Mouse (Mus musculus): ENCODE results near the gene Mr1.

Gene Mr1

DNA sequence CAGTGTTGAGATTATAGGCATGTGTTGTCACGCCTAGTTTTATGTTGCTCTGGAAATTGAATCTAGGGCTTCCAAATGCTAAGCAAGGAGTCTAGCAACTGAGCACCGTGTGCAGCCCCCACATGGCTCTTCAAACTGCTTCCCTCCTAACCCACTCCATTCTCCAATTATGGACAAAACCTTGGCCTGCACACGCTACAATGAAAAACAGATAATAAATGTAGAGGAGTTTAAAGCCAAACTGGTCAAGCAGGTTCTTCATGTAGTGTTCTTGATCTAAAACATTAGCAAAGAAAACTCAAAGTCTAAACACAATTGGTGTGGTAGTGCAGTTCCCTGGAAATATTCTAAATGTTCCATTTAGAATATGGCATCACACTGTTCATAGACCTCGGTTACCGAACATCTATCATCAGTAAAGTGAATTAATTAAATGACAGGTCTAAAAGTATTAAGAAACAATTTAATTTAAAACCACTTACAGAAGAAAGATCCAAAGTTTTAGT is 19.1 kb downstream of the Mr1 start:
- DNase-seq (ENCODE audit: low read depth, low spot score), result no peak

DNA sequence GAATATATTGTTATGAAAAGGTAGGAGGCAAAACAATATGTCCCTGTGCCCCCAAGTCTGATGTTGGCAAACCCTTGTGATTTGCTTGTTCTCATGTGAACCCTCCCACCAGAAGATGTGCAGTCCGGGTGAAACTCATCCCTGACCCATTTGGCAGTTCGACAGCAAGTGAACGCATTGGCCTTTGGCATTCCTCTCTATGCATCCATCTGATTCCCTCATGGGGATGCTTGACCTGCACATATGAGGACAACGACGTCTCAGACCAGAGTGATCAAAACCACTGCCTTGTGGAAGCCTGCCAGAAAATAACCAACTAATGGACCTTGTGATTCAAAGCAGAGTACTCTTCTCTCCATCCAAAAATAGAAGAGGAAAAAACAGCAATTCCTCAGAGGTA is 19.9 kb downstream of the Mr1 start:
- no peak for DNase-seq (ENCODE audit: low read depth, low spot score)

DNA sequence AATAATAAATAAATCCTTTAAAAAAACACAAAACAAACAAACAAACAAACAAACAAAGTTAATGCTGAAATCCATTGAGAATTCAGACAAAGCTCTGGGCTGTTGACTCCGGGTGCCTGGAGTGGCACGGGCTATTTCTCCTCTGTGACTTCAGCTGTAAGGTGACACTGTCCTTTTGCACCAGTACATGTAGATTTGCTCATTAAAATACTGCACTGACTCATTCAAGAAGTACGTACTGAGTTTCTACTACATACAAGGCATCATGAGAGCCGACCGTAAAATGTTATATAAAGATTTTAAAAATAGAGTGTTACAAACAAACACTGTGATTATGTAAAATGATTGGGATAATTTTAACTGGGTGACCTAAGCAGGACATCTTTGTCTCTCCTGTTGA is 22.2 kb downstream of the Mr1 start:
- no peak for DNase-seq (ENCODE audit: low read depth, low spot score)

DNA sequence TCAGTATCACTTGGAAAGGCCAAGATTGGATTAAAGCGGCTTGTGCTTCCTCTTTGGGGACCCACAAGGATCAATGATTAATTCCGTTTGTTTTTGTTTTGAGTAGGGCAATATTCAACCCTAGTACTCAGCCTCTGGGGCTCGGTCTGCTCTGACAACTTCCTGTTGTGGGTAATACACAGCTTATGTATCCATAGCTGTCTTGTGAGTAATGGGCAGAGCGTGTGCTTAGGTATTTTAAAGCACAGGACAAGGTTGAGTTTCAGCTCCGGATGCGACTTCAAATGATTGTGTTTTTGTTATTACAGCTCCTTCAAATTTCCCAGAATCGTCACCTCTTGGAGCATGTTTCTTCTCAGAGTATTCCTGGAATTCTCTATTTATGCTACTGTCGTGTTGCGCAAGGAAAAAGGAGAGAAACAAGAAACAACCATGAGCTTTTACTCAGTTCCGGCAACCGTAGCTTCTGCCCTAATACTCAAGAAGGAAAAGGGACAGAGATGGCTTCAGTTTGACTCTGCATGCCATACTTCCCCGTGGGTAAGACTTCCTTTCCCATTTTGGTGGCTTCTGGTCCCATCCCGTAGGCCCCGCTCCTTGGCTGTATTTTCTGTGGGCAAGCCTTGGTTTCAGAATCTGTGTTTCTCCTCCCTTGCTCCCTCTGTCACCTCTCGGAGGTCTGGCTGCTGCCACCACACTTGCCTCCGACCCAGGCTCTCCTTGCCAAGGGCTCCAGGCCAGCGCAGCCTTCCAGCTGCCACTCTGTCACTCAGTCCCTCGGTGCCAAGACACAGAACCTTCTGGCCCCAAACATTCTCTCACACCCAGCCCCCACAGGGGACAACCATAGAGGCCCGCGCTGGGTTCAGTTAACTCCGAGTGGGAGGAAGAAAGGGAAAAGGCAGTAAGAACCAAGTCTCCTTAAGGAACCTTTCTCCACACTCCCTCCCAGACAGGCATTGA is 24.4 kb downstream of the Mr1 start:
- DNase-seq (ENCODE audit: low read depth, low spot score), result no peak

DNA sequence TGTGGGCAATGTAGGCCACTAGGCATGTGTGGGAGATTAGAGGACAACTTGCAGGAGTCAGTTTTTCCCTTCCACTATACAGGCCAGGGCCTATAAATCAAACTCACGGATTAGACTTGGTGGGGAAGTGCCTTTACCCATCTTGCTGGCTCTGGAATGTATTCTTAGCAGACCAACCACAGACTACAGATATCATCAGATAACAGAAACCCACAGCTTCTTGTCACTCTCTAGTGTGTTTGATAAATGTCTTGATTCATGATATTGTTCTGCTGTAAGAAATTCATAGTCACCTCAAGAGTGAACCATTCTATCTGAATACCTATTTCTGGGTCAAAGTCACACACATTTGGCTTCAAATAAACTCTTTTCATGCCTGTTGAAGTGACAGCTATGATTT is 26.9 kb downstream of the Mr1 start:
- DNase-seq (ENCODE audit: low read depth, low spot score), result no peak

DNA sequence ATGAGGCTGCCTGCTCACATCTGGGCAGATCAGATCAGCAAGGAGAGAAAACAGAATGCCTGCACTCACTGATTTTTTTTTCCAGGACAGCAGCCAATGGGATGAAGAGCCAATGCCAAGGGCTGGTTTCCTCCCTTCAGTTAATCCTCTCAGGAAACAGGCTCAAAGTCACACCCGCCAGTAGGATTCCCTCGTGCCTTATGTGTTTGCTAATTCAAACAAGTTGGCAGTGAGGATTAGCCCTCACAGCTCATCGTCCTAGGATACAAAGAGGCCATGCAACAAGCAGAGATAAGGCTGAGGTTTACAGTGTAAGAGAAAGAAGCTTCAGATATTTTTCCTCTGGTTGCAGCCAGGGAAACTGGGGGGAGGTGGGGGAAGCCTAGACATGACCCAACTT is 32.7 kb downstream of the Mr1 start:
- no peak for DNase-seq (ENCODE audit: low read depth, low spot score)

DNA sequence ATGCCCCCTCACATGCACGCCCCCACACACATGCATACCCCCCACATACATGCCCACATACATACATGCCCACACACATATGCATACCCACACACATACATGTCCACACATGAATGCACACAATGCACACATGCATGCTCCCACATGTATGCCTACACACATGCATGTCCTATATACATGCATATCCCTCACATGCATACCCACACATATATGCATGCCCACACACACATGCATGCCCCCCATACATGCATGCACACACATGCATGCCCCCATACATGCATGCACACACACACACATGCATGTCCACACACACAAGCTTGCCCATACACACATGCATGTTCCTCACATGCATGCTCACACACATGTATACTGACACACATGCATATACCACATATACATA is 33.7 kb downstream of the Mr1 start:
- DNase-seq (ENCODE audit: low read depth, low spot score), result no peak

DNA sequence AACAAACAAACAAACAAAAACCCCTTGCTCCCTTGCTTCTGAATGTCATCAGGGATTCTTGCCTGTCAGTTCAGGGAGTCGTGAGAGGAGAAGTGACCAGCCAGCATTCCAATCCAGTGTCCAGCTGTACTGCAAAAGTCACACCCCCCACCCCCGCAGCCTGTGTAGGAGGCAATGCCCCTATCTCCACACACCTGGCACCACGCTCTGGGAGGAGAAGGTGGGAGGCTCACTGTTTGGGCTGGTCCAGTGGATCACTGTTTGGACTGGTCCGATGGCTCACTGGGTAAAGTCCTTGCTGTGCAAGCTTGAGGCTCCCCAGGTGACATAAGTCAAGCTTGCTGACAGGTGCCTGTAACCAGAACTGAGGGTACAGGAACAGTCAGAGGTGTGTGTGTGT is 34.5 kb downstream of the Mr1 start:
- DNase-seq (ENCODE audit: low read depth, low spot score), result no peak

DNA sequence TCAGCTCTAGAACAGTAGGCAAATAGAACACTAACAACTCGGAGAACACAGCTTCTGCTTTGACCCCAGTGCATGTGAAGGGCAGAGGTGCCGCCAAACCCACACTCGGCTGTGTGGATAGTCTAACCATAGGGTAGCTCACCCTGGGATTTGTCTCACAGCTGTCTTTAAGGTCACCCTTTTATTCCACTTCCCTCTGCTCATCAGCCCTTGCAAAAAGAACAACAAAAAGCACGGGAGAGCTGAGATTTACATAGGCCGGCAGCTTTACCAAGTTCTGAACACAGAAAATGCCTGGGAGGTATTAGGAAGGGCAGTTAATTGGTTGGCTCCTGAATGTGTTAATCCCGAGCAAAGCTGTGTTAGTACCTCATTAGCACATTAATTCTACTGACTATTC is 35.1 kb downstream of the Mr1 start:
- DNase-seq (ENCODE audit: low read depth, low spot score), result peak; percentile 66

DNA sequence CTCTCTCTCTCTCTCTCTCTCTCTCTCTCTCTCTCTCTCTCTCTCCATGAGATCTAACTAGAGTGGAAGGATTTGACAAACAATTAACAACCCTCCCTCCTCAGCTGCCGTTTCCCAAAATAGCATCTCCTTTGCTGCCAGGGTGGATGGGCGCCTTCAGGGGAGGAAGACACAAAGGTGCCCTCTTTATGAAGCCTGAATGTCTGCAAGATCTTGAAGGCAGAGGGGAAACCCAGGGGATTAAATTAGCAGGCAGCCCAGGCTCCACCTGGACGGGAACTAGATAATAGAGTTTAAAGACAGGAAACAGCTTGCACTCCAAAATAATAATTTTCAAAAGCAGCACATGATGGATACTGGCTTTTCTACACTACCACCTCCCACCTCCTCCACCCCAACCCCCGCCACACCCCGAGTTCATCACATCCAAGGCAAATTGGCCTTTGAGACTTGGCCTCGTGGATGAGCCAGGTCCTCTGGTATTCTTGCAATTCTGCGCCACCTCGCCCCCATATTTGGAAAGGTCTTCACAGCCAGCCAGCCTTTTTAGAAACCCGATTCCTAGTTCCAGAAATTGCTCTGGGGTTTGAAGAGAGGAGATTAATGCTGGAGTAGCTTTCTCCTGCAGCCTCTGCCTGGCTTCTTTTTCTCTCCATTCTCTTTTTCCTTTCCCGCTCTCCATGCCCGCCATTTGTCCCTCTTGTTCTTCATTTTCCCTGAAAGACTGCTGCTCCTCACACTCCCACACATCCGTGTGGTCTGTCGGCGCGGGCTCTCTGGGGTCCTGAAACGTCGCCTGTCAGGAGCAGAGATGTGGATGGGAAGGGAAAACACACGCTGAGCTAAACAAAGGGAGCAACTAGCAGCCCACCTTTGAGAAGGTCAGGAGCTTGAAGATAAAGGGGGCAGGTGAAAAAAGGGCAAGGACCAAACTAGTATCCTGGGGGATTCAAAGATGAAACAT is 36.9 kb downstream of the Mr1 start:
- DNase-seq (ENCODE audit: low read depth, low spot score), result no peak

DNA sequence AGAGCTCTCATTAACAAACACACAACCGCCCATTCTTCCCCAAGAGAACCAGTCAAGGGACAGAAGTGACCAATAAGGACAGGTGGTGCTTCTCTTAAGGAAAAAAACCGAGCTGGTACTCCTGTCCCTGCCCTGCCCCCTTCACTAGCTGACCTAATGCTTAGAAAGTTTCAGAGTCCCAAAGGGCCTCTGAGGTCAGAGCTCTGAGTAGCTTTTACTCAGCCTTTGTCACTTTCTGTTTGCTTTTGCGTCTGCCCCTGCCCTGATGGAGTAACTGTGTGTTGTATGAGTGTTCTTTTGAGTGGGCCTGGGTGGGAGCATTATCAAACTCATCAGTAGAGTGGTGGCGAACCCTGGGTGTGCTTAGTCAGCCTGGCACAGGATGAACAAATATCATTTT is 38.2 kb downstream of the Mr1 start:
- no peak for DNase-seq (ENCODE audit: low read depth, low spot score)

DNA sequence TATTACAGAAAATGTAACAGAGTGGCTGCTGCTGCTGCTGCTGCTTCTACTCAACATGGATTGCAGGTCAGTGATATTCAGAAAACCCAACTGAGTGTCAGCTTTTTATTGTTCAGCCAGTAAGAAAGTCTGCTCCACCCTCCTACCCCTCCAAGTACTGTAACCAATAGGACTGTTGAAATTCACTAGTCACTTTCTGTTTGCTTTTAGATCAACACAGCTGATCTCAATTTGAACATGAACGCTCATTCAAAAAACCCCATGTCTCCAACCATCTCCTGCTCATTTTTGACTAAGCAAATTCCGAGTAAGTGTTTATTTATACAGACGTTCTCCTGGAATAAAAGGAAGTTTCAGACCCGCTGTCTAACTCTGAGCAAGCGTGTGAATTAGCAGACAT is 38.8 kb downstream of the Mr1 start:
- no peak for DNase-seq (ENCODE audit: low read depth, low spot score)

DNA sequence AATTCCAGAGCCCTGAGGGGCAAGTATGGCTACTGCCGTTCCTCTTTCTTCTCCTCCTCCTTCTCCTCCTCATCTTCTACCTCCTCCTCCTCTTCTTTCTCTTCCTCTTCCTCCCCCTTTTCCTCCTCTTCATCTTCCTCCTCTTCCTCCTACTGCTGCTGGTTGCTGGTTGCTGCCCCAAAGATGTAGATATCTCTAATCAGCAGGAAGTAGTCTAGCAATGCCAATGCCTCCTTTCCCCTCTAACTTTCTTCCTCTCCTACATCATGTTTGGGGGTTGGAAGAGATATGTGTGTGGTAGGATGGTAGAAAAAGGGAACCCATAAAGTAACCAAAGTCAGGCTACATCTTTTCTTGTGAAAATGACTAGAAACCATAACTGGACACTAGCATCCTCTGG is 40.3 kb downstream of the Mr1 start:
- DNase-seq (ENCODE audit: low read depth, low spot score), result no peak

DNA sequence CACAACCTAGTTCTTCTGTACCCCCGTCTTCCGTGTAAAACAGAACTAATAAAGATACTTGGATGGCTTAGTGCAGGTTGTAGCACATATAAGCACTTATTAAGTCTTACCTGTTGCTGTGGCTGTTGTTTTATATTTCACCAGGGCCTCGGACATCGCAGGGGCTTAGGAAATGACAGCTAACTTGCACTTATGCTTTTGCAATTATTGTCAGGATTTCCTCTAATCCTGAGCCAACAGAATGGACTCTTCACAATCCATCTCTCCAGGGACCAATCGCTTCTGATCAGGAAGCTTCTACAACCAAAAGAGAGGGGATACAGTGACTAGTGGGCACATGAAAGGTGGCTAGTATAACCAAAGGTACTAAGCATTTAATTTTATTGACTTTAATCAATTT is 42.6 kb downstream of the Mr1 start:
- no peak for DNase-seq (ENCODE audit: low read depth, low spot score)

DNA sequence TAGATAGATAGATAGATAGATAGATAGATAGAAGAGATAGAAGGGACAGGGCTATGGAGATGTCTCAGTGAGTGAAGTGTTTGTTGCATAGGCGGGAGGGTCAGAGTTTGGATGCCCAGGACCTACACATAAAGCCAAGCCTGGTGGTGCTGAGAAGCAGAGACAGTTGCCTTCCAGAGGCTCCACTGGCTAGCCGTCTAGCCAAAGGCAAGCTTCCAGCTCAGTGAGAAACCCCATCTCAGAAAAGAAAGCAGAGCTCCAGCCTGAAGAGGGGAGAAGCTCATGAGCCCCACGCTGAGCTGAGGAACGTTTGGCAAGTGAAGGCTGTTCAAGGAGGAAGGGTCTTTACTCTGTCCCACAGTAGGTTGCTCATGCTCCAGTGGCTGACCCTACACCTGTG is 44.0 kb downstream of the Mr1 start:
- DNase-seq (ENCODE audit: low read depth, low spot score), result no peak

DNA sequence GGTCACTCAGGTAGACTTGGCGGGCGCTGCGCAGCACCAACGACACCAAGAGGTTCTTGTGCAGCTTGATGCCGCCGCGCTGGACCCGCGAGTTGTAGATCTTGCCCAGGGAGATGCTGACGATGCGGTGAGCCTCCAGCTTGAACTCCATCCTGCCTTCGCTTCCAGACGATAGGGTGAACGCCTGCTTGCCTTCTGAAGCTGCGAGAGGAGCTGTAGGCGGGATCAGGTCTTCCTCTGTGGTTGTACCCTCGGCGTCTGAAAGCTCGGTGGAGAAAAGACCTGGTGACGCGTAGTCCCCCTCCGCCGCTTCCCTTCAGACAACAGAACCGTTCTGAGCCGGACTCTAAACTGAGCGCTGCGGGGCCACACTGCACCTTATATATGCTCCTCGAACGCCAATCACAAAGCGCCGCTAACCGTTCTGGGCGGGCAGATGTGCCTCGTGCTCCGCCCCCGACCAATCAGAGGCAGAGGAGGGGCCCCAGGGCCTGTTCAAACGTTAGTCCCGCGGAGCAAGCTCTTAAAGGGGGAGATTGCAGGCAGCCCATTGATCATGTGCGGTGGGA is 47.2 kb downstream of the Mr1 start, which contains the start of gene Ier5:
Gene Ier5, minus strand, starts transcription at position 357 of the 569 bp plus-strand sequence.
- DNase-seq (ENCODE audit: low read depth, low spot score), result peak; percentile 97

DNA sequence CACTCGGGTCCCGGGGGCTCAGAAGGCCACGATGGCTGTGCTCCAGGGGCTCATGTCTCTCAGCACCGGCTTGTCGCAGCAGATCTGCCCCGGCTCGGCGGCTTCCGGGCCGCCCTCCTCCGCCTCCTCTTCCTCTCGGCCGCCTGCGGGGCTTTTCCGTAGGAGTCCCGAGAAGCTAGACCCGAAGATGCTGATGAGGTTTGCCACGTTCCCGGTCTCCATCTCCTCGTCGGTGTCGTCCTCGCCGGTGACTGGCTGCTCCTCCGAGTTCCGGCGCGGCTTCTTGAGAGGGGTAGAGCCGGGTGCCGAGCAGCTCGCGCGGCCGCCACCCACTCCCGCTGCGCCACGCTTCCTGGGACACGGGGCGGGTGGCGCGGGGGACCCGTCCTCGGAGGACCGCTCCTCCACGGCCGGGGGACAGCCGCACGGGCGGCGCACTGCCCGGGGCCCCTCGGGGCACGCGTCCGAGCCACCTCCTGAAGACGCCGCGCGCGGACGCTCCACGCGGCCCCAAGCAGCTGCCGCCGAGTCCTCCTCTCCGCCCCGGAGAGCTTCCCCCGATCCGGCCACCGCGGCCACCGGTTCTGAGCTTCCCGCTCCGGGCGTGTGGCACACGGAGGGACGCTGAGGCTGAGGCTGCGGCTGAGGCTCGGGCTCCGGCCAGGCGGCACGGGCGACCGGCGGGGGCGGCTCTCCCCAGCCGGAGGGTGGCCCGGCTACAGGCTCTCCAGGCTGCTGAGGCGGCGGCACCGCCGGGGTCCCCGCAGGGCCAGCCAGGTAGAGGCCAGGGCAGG is 47.9 kb downstream of the Mr1 start:
- DNase-seq (ENCODE audit: low read depth, low spot score), result peak; percentile 58

DNA sequence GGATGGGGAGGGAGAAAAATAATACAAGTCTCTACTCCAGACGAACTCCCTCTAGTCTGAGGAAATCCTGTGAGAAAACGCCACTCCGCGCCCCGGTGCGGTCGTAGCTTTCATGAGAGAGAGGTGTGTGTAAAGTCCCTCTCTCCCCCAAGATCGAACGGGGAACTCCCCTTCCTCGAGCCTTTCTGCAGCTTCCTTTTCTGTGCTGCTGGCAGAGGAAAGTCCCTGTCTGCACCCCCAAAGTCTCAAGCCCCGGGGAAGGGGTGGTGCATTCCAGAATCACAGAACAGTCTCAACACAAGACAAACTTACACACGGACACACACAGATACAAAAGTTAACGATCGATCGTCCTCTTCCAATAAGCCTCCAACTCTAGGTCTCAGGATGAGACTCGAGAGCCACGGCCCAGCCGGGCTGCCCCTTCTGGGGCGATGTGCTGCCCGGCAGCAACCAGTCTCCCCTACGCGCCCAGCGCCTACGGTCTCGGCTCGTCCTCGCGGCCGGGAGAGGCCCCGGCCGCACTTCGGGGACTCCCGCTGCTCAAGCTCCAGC is 48.6 kb downstream of the Mr1 start:
- no peak for DNase-seq (ENCODE audit: low read depth, low spot score)

DNA sequence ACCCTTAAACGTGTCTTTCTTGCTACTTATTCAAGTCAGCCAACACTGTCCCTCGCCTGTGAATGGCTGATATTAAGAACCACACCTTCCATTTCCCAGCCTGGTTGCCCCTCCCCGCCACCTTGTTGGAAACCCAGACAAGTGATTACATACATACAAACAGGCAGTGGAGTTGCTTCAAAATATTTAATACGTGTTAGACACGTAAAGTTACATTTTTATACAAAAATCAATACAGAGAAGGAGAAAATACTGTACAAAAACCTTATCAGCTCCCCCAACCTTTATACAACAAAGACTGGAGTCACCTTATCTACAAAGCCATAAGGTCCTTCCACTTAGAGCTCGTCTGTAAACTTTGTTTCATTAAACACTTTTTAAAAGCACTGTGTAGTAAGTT is 49.3 kb downstream of the Mr1 start:
- DNase-seq (ENCODE audit: low read depth, low spot score), result no peak

DNA sequence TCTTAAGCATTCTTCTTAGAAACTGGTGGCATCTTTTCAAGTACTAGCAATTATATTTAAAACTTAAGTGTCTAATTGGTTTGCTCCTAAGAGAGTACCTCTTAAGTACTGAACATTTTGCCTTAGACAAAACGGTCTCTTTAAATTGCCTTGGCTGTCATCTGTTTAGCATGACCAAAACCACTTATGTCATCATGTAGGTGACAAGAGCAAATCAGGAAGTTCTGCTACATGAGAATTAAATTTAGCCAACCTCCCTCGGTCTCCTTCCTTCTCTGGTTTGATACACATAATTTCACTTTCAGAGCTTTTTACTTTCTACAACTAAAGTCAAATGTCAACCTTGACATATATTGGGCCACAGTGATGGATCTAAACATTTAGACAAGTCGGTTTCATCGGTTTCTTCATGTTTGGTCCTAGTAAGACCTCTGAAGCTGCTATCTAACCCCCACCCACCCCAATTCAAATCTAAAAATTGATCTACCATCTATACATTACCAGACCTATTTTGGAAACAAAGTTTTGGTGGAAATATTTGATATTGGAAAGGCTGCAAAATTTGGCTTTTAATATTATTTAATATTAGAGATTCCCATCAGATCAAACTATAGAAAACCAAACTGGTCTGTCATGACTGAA is 49.9 kb downstream of the Mr1 start:
- DNase-seq (ENCODE audit: low read depth, low spot score), result no peak
